Mouse (Mus musculus) spleen, postnatal 4 days (tissue): ENCODE measurements at regions not wholly inside any gene's neighbourhood (a gene's known extent, or its start where the extent isn't known, plus 50 kb on each side); places are given as distances from the start of the nearest gene placed in this dataset.

Experiments used
- DNase-seq, 2 experiments: peaks; one replicate each; pipeline ENCODE4 v3.0.0; 2022; ENCODE audit warnings: low spot score in 2 of 2

GRCm38 (mm10) chr14:120102010-120102748 is 59.9 kb upstream of the Oxgr1 start:
- no peak for DNase-seq

GRCm38 (mm10) chr14:120102749-120103142 is 60.5 kb upstream of the Oxgr1 start:
- no peak for DNase-seq

GRCm38 (mm10) chr14:120109846-120110245 is 67.6 kb upstream of the Oxgr1 start:
- DNase-seq = no peak

GRCm38 (mm10) chr14:120113316-120113715 is 71.1 kb upstream of the Oxgr1 start:
- no peak for DNase-seq

- no peak for DNase-seq
These were observed 76.3 kb upstream of the Oxgr1 start for GRCm38 (mm10) chr14:120118582-120118981.

- no peak for DNase-seq
These were observed 76.9 kb upstream of the Oxgr1 start for GRCm38 (mm10) chr14:120119094-120119501.

- no peak for DNase-seq
These were observed 77.3 kb upstream of the Oxgr1 start for GRCm38 (mm10) chr14:120119506-120119905.

GRCm38 (mm10) chr14:120120261-120120660 is 78.0 kb upstream of the Oxgr1 start:
- DNase-seq = no peak

GRCm38 (mm10) chr14:120125315-120125714 is 83.1 kb upstream of the Oxgr1 start:
- DNase-seq = no peak

GRCm38 (mm10) chr14:120127481-120127880 is 85.2 kb upstream of the Oxgr1 start:
- DNase-seq = no peak

- DNase-seq = peak in 1 of 2 experiments; percentile 45
These were observed 92.2 kb upstream of the Oxgr1 start for GRCm38 (mm10) chr14:120134346-120135008.

- DNase-seq = peak in 1 of 2 experiments; percentile 43
These were observed 93.0 kb upstream of the Oxgr1 start for GRCm38 (mm10) chr14:120135198-120135597.

- peak in 1 of 2 experiments; percentile 44 for DNase-seq
These were observed 94.5 kb upstream of the Oxgr1 start for GRCm38 (mm10) chr14:120136736-120137135.

- peak; percentile 80 to 94 for DNase-seq
These were observed 95.5 kb upstream of the Oxgr1 start for GRCm38 (mm10) chr14:120137680-120138136.

GRCm38 (mm10) chr14:120138546-120138945 is 96.3 kb upstream of the Oxgr1 start:
- peak in 1 of 2 experiments; percentile 38 for DNase-seq

- peak in 1 of 2 experiments; percentile 55 for DNase-seq
These were observed 97.0 kb upstream of the Oxgr1 start for GRCm38 (mm10) chr14:120139256-120139655.

- peak in 1 of 2 experiments; percentile 59 for DNase-seq
These were observed 97.4 kb upstream of the Oxgr1 start for GRCm38 (mm10) chr14:120139671-120140071.

- no peak for DNase-seq
These were observed 98.0 kb upstream of the Oxgr1 start for GRCm38 (mm10) chr14:120140211-120140610.

- DNase-seq = no peak
These were observed 98.8 kb upstream of the Oxgr1 start for GRCm38 (mm10) chr14:120140791-120141747.

- no peak for DNase-seq
These were observed 100.0 kb upstream of the Oxgr1 start for GRCm38 (mm10) chr14:120142281-120142680.

- no peak for DNase-seq
These were observed 102.2 kb upstream of the Oxgr1 start for GRCm38 (mm10) chr14:120144451-120144850.

GRCm38 (mm10) chr14:120146312-120146711 is 104.1 kb upstream of the Oxgr1 start:
- DNase-seq = no peak
